Mouse (Mus musculus) bone marrow, adult 2 months (tissue): Measurements from ENCODE around the gene Pald1. TPM values are rescaled to one million over a fixed set of nuclear protein-coding genes. Genes with fewer than 3 reads are reported as not detected.

ENCODE experiments used
- H3K27ac ChIP-seq: fragments of 200-500 bp; 2 replicates; pipeline ENCODE4 v1.5.1; 2012; ENCODE audit warnings: low read depth, mild to moderate bottlenecking, control low read depth, inconsistent platforms, low read length; ENCODE audit not compliant: control insufficient read depth, poor library complexity, insufficient read depth
- H3K4me1 ChIP-seq: fragments of 200-500 bp; 2 replicates; pipeline ENCODE4 v1.6.1; 2011; ENCODE audit warnings: low read length; ENCODE audit not compliant: control insufficient read depth, insufficient read depth
- H3K4me3 ChIP-seq: fragments of 200-500 bp; replicated peaks from 2 replicates; pipeline ENCODE3; 2011; ENCODE audit warnings: mild to moderate bottlenecking, low read depth, low read length, control low read depth; ENCODE audit not compliant: control insufficient read depth
- CTCF ChIP-seq: fragments of 200-500 bp; IDR thresholded peaks from 2 replicates; pipeline ENCODE4 v1.5.1; 2011; ENCODE audit warnings: low read length, control low read depth; ENCODE audit not compliant: control insufficient read depth, insufficient read depth
- POLR2A ChIP-seq: fragments of 200-500 bp; IDR thresholded peaks from 2 replicates; pipeline ENCODE4 v1.6.1; 2011; ENCODE audit warnings: low read depth, mild to moderate bottlenecking, control low read depth, low read length, borderline replicate concordance; ENCODE audit not compliant: control insufficient read depth
- WGBS: fragments of 180-500 bp; shearing (Covaris S2); methylation state at CpG from one replicate; pipeline ENCODE4 v1.1.7; 2018; 5-methylcytosine and 5-hydroxymethylcytosine counted together
- polyA plus RNA-seq: library from polyadenylated mRNA; stranded (reverse); fragments of >200 nt; gene quantifications from 2 replicates; pipeline ENCODE4 v1.2.4, GENCODE M21; 2011; ENCODE audit warnings: low replicate concordance; ENCODE audit not compliant: missing spikeins, insufficient read depth, insufficient read length

The Pald1 gene
- polyA plus RNA-seq, 1 experiment, result 4.1 TPM

DNA sequence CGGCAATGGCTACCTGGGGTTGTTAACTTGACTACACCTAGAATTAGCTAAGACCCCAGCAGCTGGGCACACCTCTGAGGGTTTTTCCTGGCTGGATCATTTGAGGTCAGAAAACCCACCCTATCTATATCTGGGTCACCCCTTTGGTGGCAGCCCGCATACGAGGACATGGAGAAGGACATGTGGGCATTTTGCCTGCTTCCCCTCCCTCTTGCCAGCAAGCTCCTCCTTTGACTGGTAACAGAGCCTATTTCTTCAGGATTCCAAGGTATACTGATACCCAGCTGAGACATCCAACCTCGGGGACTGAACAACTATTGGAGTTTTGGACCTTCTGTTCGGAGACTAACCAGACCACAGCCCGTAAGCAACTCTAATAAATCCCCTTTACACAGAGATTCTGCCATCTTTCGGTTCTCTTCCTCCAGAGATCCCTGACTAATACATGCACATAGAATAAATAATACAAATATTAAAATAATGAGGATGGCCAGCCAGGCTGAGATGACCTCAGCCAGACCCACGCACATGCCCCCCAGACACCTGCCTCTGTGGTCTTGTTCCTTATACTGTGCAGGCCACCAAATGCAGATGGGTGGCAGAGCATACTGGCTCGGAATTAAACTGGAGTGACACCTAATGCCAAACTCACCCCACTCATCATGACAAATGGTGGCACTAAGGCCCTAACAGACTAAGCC, 11.3 kb downstream of the Pald1 start:
- peaks cover 9% of the 10 kb centered on the region; the same call in 1 of the 2 replicates for H3K4me1 ChIP-seq
- no peak overlapping the region for H3K4me3 ChIP-seq
- WGBS, result 85% methylated on average over 9 of the region's 9 CpGs
- H3K27ac ChIP-seq, result no peak overlapping the region
- TF ChIP-seq CTCF (no peak), POLR2A (no peak)

DNA sequence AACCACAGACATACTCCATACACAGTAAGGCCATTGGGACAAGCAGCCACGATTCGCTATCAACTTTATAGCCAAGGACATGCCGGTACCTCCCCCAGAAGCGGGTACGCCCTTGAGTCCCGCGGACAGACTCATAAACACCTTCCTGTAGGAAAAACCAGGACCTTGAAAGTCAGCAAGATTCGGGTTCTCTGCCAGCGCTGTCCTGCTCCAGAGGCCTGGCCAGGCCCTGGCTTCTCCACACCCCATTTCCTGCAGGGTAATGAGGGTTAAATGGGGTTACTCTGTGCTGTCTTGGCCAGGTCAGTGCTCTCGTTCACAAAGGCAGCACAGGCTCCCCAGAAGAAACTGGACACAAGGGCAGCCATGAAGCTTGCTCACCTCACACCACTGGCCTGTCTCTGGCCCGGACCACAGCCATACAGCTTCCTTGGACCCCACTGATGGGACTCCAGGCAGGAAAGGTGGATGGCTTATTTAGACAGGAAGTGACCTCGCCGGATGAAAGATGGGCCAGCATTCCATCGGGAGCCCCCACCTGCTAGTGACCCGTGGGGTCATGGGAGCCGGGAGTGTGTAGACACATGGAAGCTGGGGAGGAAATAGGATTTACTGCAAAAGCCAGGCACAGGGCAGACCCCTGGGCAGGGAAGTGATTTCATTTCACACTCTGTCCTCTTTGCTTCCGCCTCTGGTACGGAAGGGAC, 12.9 kb downstream of the Pald1 start:
- TF ChIP-seq CTCF, result no peak
- TF ChIP-seq POLR2A, result no peak
- 70% methylated on average over 18 of the region's 18 CpGs for WGBS
- Histone ChIP-seq H3K27ac (no peak overlapping the region), H3K4me1 (peaks cover 9% of the 10 kb centered on the region; the same call in 1 of the 2 replicates), H3K4me3 (no peak overlapping the region)

DNA sequence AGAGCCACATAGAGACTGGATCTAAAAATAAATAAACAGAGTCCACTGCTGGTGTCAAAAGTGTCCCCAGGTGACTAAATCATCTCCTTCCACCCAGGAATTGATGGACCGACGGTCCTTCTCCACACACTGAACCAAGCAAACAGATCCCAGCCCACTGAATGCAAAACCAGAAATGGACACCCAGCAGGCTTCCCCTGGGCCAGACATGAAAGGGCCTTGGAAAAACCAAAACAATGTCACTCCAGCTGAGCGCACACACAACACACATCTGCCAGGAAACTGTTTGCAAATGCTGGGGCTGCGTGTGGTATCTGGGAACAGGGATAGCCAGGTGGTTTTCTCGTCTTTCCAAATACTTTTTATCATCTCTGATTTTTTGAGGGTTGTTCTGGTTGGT, 13.6 kb downstream of the Pald1 start:
- no peak overlapping the region for H3K4me3 ChIP-seq
- 76% methylated on average over 5 of the region's 5 CpGs for WGBS
- TF ChIP-seq CTCF (no peak), POLR2A (no peak)
- no peak overlapping the region for H3K27ac ChIP-seq
- H3K4me1 ChIP-seq, result peaks cover 5% of the 10 kb centered on the region; the same call in 1 of the 2 replicates

GRCm38 (mm10) chr10:61365902-61366301, 17.4 kb downstream of the Pald1 start:
- no peaks in the 10 kb centered on the region for H3K4me1 ChIP-seq
- TF ChIP-seq CTCF (no peak), POLR2A (no peak)
- no peak overlapping the region for H3K27ac ChIP-seq
- 42% methylated on average over 1 of the region's 1 CpGs for WGBS
- H3K4me3 ChIP-seq, result no peak overlapping the region

- Histone ChIP-seq H3K4me1 (no peaks in the 10 kb centered on the region), H3K27ac (no peak overlapping the region), H3K4me3 (no peak overlapping the region)
- no peak for TF ChIP-seq CTCF
- TF ChIP-seq POLR2A, result no peak
- WGBS, result 88% methylated on average over 6 of the region's 6 CpGs
Measured at GRCm38 (mm10) chr10:61364431-61364830, 18.9 kb downstream of the Pald1 start.

DNA sequence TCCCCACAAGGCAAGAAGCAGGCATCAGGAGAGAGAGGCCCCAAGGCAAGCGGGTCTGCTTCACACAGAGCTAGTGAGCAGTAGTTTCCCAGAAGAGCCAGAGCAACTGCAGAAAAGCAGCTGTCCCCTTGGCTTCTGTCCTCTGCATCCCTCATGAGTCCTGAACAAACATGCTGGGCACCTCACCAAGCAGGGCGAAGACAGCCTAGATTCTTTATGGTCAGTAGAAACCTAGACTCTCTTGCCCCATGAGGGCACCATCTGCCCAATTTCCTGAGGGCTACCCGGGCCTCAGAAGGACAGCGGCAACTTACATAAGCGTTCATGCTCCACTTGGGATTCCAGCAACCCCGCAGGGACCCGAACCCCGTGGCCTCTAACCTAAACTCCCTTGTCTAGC, 20.3 kb downstream of the Pald1 start:
- no peaks in the 10 kb centered on the region for H3K4me1 ChIP-seq
- 73% methylated on average over 8 of the region's 8 CpGs for WGBS
- no peak for TF ChIP-seq POLR2A
- TF ChIP-seq CTCF, result no peak
- no peak overlapping the region for H3K27ac ChIP-seq
- no peak overlapping the region for H3K4me3 ChIP-seq

GRCm38 (mm10) chr10:61362483-61362882, 20.8 kb downstream of the Pald1 start:
- 79% methylated on average over 9 of the region's 9 CpGs for WGBS
- H3K27ac ChIP-seq, result no peak overlapping the region
- H3K4me1 ChIP-seq, result no peaks in the 10 kb centered on the region
- H3K4me3 ChIP-seq, result no peak overlapping the region
- no peak for TF ChIP-seq CTCF
- TF ChIP-seq POLR2A, result no peak

DNA sequence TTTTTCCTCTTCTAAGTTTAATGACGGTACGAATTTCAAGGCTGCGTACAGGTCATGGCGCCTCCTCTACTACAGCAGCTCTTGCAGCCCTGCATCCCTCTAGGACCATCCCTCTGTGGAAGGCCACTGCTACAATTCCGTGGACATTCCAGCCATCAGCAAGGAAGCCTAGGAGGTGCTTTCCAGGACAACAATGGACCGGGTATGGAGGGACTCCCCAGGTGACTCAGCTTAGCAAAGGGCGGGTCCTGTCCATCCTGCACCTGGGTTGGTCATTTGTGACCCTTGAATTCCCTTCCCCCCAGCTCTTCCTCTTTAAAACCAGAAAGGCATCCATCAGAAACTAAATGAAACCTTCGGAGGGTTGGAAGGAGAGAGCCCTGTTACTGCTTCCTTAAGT, 22.7 kb downstream of the Pald1 start:
- Histone ChIP-seq H3K4me3 (no peak overlapping the region), H3K27ac (no peak overlapping the region), H3K4me1 (no peaks in the 10 kb centered on the region)
- 88% methylated on average over 8 of the region's 8 CpGs for WGBS
- no peak for TF ChIP-seq POLR2A
- no peak for TF ChIP-seq CTCF
